Mouse (Mus musculus): ENCODE data around the gene Smbd1. TPM values are rescaled to one million over a fixed set of nuclear protein-coding genes. Genes with fewer than 3 reads are reported as not detected.

Gene Smbd1
- polyA plus RNA-seq, 1 experiment from 2014 or later = not detected

- ATAC-seq (ENCODE audit: insufficient read depth) = no peak
- H3K4me1 ChIP-seq (replicated peaks) = 0 out of 2 replicates have a peak, but pooled peaks cover 8% of the 10 kb centered on the region
- H3K9ac ChIP-seq = no peak overlapping the region
- H3K27ac ChIP-seq (replicated peaks) = no peak overlapping the region
- H3K9me3 ChIP-seq (replicated peaks) = no peaks in the 10 kb centered on the region
- H3K4me2 ChIP-seq = no peak overlapping the region
- no peaks in the 10 kb centered on the region for H3K27me3 ChIP-seq
- H3K4me3 ChIP-seq (replicated peaks) = no peak overlapping the region
- WGBS (ENCODE audit: insufficient replicate concordance) = 87% methylated on average over 11 of the region's 11 CpGs
- H3K36me3 ChIP-seq (replicated peaks) = peaks cover 31% of the 10 kb centered on the region
Observed at GRCm38 (mm10) chr16:32826521-32826920, 16.2 kb upstream of the Smbd1 start.

- H3K27ac ChIP-seq (replicated peaks) = no peak overlapping the region
- H3K9ac ChIP-seq = no peak overlapping the region
- no peak for ATAC-seq (ENCODE audit: insufficient read depth)
- no peaks in the 10 kb centered on the region for H3K27me3 ChIP-seq
- no peaks in the 10 kb centered on the region for H3K9me3 ChIP-seq (replicated peaks)
- H3K4me3 ChIP-seq (replicated peaks) = no peak overlapping the region
- H3K4me1 ChIP-seq (replicated peaks) = 0 out of 2 replicates have a peak, but pooled peaks cover 8% of the 10 kb centered on the region
- no peak overlapping the region for H3K4me2 ChIP-seq
- 65% methylated on average over 12 of the region's 12 CpGs for WGBS (ENCODE audit: insufficient replicate concordance)
- peaks cover 31% of the 10 kb centered on the region for H3K36me3 ChIP-seq (replicated peaks)
Observed at GRCm38 (mm10) chr16:32825380-32825779, 15.1 kb upstream of the Smbd1 start.

GRCm38 (mm10) chr16:32824061-32824460 lies 13.8 kb upstream of the Smbd1 start:
- no peaks in the 10 kb centered on the region for H3K9me3 ChIP-seq (replicated peaks)
- H3K27me3 ChIP-seq = no peaks in the 10 kb centered on the region
- no peak for ATAC-seq (ENCODE audit: insufficient read depth)
- peaks cover 31% of the 10 kb centered on the region for H3K36me3 ChIP-seq (replicated peaks)
- H3K4me3 ChIP-seq (replicated peaks) = no peak overlapping the region
- H3K4me2 ChIP-seq = no peak overlapping the region
- no peak overlapping the region for H3K9ac ChIP-seq
- H3K4me1 ChIP-seq (replicated peaks) = 0 out of 2 replicates have a peak, but pooled peaks cover 8% of the 10 kb centered on the region
- H3K27ac ChIP-seq (replicated peaks) = no peak overlapping the region
- WGBS (ENCODE audit: insufficient replicate concordance) = 80% methylated on average over 13 of the region's 13 CpGs

- Histone ChIP-seq H3K4me3 (replicated peaks) (no peak overlapping the region), H3K9ac (no peak overlapping the region), H3K4me2 (no peak overlapping the region), H3K27me3 (no peaks in the 10 kb centered on the region), H3K9me3 (replicated peaks) (no peaks in the 10 kb centered on the region), H3K36me3 (replicated peaks) (peaks cover 31% of the 10 kb centered on the region), H3K27ac (replicated peaks) (no peak overlapping the region), H3K4me1 (replicated peaks) (0 out of 2 replicates have a peak, but pooled peaks cover 8% of the 10 kb centered on the region)
- 76% methylated on average over 8 of the region's 8 CpGs for WGBS (ENCODE audit: insufficient replicate concordance)
- ATAC-seq (ENCODE audit: insufficient read depth) = no peak
Observed at GRCm38 (mm10) chr16:32823487-32823886, 13.2 kb upstream of the Smbd1 start.

GRCm38 (mm10) chr16:32822881-32823280 lies 12.6 kb upstream of the Smbd1 start:
- Histone ChIP-seq H3K9me3 (replicated peaks) (no peaks in the 10 kb centered on the region), H3K4me3 (replicated peaks) (no peak overlapping the region), H3K27ac (replicated peaks) (no peak overlapping the region), H3K9ac (no peak overlapping the region), H3K36me3 (replicated peaks) (peaks cover 31% of the 10 kb centered on the region), H3K4me2 (no peak overlapping the region), H3K4me1 (replicated peaks) (0 out of 2 replicates have a peak, but pooled peaks cover 8% of the 10 kb centered on the region), H3K27me3 (no peaks in the 10 kb centered on the region)
- 64% methylated on average over 5 of the region's 5 CpGs for WGBS (ENCODE audit: insufficient replicate concordance)
- ATAC-seq (ENCODE audit: insufficient read depth) = no peak

GRCm38 (mm10) chr16:32822450-32822827 lies 12.2 kb upstream of the Smbd1 start:
- Histone ChIP-seq H3K9ac (no peak overlapping the region), H3K27ac (replicated peaks) (no peak overlapping the region)
- WGBS (ENCODE audit: insufficient replicate concordance) = 32% methylated on average over 6 of the region's 6 CpGs

GRCm38 (mm10) chr16:32821772-32822449 lies 11.6 kb upstream of the Smbd1 start:
- Histone ChIP-seq H3K36me3 (replicated peaks) (peaks cover 23% of the 10 kb centered on the region), H3K4me1 (replicated peaks) (0 out of 2 replicates have a peak, but pooled peaks cover 8% of the 10 kb centered on the region), H3K27ac (replicated peaks) (no peak overlapping the region), H3K9me3 (replicated peaks) (no peaks in the 10 kb centered on the region), H3K4me3 (replicated peaks) (no peak overlapping the region), H3K9ac (no peak overlapping the region), H3K27me3 (no peaks in the 10 kb centered on the region), H3K4me2 (no peak overlapping the region)
- 53% methylated on average over 10 of the region's 10 CpGs for WGBS (ENCODE audit: insufficient replicate concordance)
- no peak for ATAC-seq (ENCODE audit: insufficient read depth)

More at GRCm38 (mm10) chr16:32822450-32822827, 12.2 kb upstream of the Smbd1 start:
- H3K4me1 ChIP-seq (replicated peaks) = 0 out of 2 replicates have a peak, but pooled peaks cover 8% of the 10 kb centered on the region
- no peaks in the 10 kb centered on the region for H3K9me3 ChIP-seq (replicated peaks)
- no peaks in the 10 kb centered on the region for H3K27me3 ChIP-seq
- H3K4me3 ChIP-seq (replicated peaks) = no peak overlapping the region
- no peak overlapping the region for H3K4me2 ChIP-seq
- ATAC-seq (ENCODE audit: insufficient read depth) = no peak
- H3K36me3 ChIP-seq (replicated peaks) = peaks cover 28% of the 10 kb centered on the region

GRCm38 (mm10) chr16:32818441-32818840 lies 8.2 kb upstream of the Smbd1 start:
- no peak overlapping the region for H3K9ac ChIP-seq
- H3K4me2 ChIP-seq = no peak overlapping the region
- no peaks in the 10 kb centered on the region for H3K9me3 ChIP-seq (replicated peaks)
- peaks cover 3% of the 10 kb centered on the region; the same call in 1 of the 2 replicates for H3K27me3 ChIP-seq
- H3K36me3 ChIP-seq (replicated peaks) = no peaks in the 10 kb centered on the region
- H3K27ac ChIP-seq (replicated peaks) = no peak overlapping the region
- ATAC-seq (ENCODE audit: insufficient read depth) = no peak
- WGBS (ENCODE audit: insufficient replicate concordance) = 73% methylated on average over 5 of the region's 5 CpGs
- H3K4me3 ChIP-seq (replicated peaks) = no peak overlapping the region
- H3K4me1 ChIP-seq (replicated peaks) = peaks cover 17% of the 10 kb centered on the region

- H3K9ac ChIP-seq = no peak overlapping the region
- no peak overlapping the region for H3K4me2 ChIP-seq
- no peak overlapping the region for H3K4me3 ChIP-seq (replicated peaks)
- peaks cover 19% of the 10 kb centered on the region for H3K4me1 ChIP-seq (replicated peaks)
- no peaks in the 10 kb centered on the region for H3K36me3 ChIP-seq (replicated peaks)
- peaks cover 3% of the 10 kb centered on the region; the same call in 1 of the 2 replicates for H3K27me3 ChIP-seq
- no peak for ATAC-seq (ENCODE audit: insufficient read depth)
- 70% methylated on average over 4 of the region's 4 CpGs for WGBS (ENCODE audit: insufficient replicate concordance)
- H3K9me3 ChIP-seq (replicated peaks) = no peaks in the 10 kb centered on the region
- H3K27ac ChIP-seq (replicated peaks) = no peak overlapping the region
Observed at GRCm38 (mm10) chr16:32818036-32818435, 7.8 kb upstream of the Smbd1 start.

GRCm38 (mm10) chr16:32815160-32815605 lies 4.9 kb upstream of the Smbd1 start:
- ATAC-seq (ENCODE audit: insufficient read depth) = no peak; the same call in 1 of the 2 replicates
- no peak overlapping the region for H3K9ac ChIP-seq

GRCm38 (mm10) chr16:32814539-32814938 lies 4.3 kb upstream of the Smbd1 start:
- H3K27ac ChIP-seq (replicated peaks) = no peak overlapping the region
- no peaks in the 10 kb centered on the region for H3K36me3 ChIP-seq (replicated peaks)
- WGBS (ENCODE audit: insufficient replicate concordance) = 23% methylated on average over 14 of the region's 14 CpGs
- H3K4me3 ChIP-seq (replicated peaks) = peak overlapping the region; percentile 32
- peaks cover 3% of the 10 kb centered on the region; the same call in 1 of the 2 replicates for H3K27me3 ChIP-seq
- no peak for ATAC-seq (ENCODE audit: insufficient read depth)
- peak overlapping the region; percentile 56 for H3K4me2 ChIP-seq
- peaks cover 15% of the 10 kb centered on the region for H3K4me1 ChIP-seq (replicated peaks)
- H3K9me3 ChIP-seq (replicated peaks) = no peaks in the 10 kb centered on the region
- H3K9ac ChIP-seq = no peak overlapping the region

More at GRCm38 (mm10) chr16:32815160-32815605, 4.9 kb upstream of the Smbd1 start:
- peaks cover 3% of the 10 kb centered on the region; the same call in 1 of the 2 replicates for H3K27me3 ChIP-seq
- H3K4me1 ChIP-seq (replicated peaks) = peaks cover 15% of the 10 kb centered on the region
- H3K4me3 ChIP-seq (replicated peaks) = peak overlapping the region; percentile 32
- WGBS (ENCODE audit: insufficient replicate concordance) = 14% methylated on average over 6 of the region's 6 CpGs
- no peak overlapping the region for H3K27ac ChIP-seq (replicated peaks)
- no peaks in the 10 kb centered on the region for H3K36me3 ChIP-seq (replicated peaks)
- H3K9me3 ChIP-seq (replicated peaks) = no peaks in the 10 kb centered on the region
- peak overlapping the region; percentile 56 for H3K4me2 ChIP-seq
